In genomic region chr16:87754858-87755257, GRCm38 (mm10) we compare ENCODE assay signal across 9 mouse cellular contexts. TPM values are rescaled to one million over a fixed set of nuclear protein-coding genes. Genes with fewer than 3 reads are reported as not detected.
A peak's percentile ranks its signal among the peaks of the same experiment; 100 is the strongest.
DNase-seq lines count a peak whose midpoint lies in the region; ATAC-seq and TF ChIP-seq lines count a peak whose summit lies in the region.
"Had no signal": no experiment of that assay in that cellular context is flagged by ENCODE, and none has a peak within 500 bp of the region (broad histone marks: within the 10 kb centered on the region; RNA-seq: fewer than 3 reads in every experiment).

No protein-coding gene starts in this region.

- no peak overlapping the region for H3K4me2 ChIP-seq in heart, embryonic 12.5 days
- no peak overlapping the region for H3K4me2 ChIP-seq in lung, embryonic 16.5 days (ENCODE audit: low read depth, low read length)
- H3K4me2 ChIP-seq: limb, embryonic 15.5 days had no signal

- no peak overlapping the region for H3K9ac ChIP-seq in heart, embryonic 12.5 days
- H3K9ac ChIP-seq in ES-E14 (ENCODE audit: insufficient read depth, low read depth, low read length, poor library complexity, severe bottlenecking), result no peak overlapping the region
- H3K9ac ChIP-seq in lung, embryonic 16.5 days (ENCODE audit: low read length), result no peak overlapping the region
- H3K9ac ChIP-seq: limb, embryonic 15.5 days had no signal

- peak; percentile 90 for DNase-seq in heart, adult 11 months
- peak; percentile 60 for DNase-seq in ES-E14 (ENCODE audit: low read depth, low spot score)
- peak; percentile 56 for DNase-seq in c-Kit-positive CD71-positive TER-119-positive erythroid progenitor cells, embryonic 14.5 days (ENCODE audit: low spot score)
- DNase-seq in kidney, postnatal 4 days, result peak; percentile 53 to 57
- peak; percentile 55 to 80 for DNase-seq in spleen, postnatal 10 days (ENCODE audit: low spot score in 2 of 2)

- H3K4me3 ChIP-seq in heart, embryonic 12.5 days, result no peak overlapping the region
- no peak overlapping the region for H3K4me3 ChIP-seq in ES-E14 (ENCODE audit: insufficient read depth in 1 of 2, low read depth in 1 of 2, low read length in 2 of 2, poor library complexity in 1 of 2, severe bottlenecking in 1 of 2)
- no peak overlapping the region for H3K4me3 ChIP-seq in lung, embryonic 16.5 days (ENCODE audit: low read length)
- H3K4me3 ChIP-seq: limb, embryonic 15.5 days had no signal

- H3K9me3 ChIP-seq in heart, embryonic 12.5 days (replicated peaks), result no peaks in the 10 kb centered on the region
- no peaks in the 10 kb centered on the region for H3K9me3 ChIP-seq in ES-E14 (ENCODE audit: control insufficient read depth, insufficient read depth, low read depth, low read length)
- H3K9me3 ChIP-seq in lung, embryonic 16.5 days (ENCODE audit: control insufficient read depth, low read length), result no peaks in the 10 kb centered on the region
- H3K9me3 ChIP-seq: limb, embryonic 15.5 days had no signal

- in situ Hi-C loops in ES-E14 (cut with MboI; ENCODE audit: low sequenced_read_pairs in 2 of 2, unreplicated experiment in 2 of 2), result loop anchor here (10.0 to 25.0 kb wide), 2 partner anchors 240 to 243 kb away; no protein-coding TSS in a partner anchor

- ATAC-seq in heart, embryonic 12.5 days (ENCODE audit: insufficient number of reproducible peaks, low FRiP score), result no peak; the same call in 1 of the 2 replicates
- ATAC-seq in granulocyte monocyte progenitor cell, adult 5-6 weeks (replicated peaks; ENCODE audit: poor library complexity, severe bottlenecking), result peak; percentile 83
- 0 out of 2 replicates have a peak, but pooled peaks have one; percentile 36 for ATAC-seq in lung, embryonic 16.5 days (ENCODE audit: low read depth)

- no peaks in the 10 kb centered on the region for H3K36me3 ChIP-seq in heart, embryonic 12.5 days
- no peaks in the 10 kb centered on the region for H3K36me3 ChIP-seq in ES-E14 (ENCODE audit: control insufficient read depth, insufficient read depth, low read length, poor library complexity, severe bottlenecking)
- no peaks in the 10 kb centered on the region for H3K36me3 ChIP-seq in lung, embryonic 16.5 days (ENCODE audit: control insufficient read depth, insufficient read depth, low read length)
- H3K36me3 ChIP-seq: limb, embryonic 15.5 days had no signal

- H3K27me3 ChIP-seq in heart, embryonic 12.5 days (replicated peaks), result no peaks in the 10 kb centered on the region
- no peaks in the 10 kb centered on the region for H3K27me3 ChIP-seq in lung, embryonic 16.5 days (ENCODE audit: control insufficient read depth, insufficient read depth, low read depth, low read length)
- H3K27me3 ChIP-seq: limb, embryonic 15.5 days had no signal

- no peak overlapping the region for H3K27ac ChIP-seq in heart, embryonic 12.5 days (ENCODE audit: poor library complexity, severe bottlenecking)
- H3K27ac ChIP-seq in ES-E14 (ENCODE audit: insufficient read depth, low read depth, low read length, poor library complexity, severe bottlenecking), result no peak overlapping the region
- no peak overlapping the region for H3K27ac ChIP-seq in lung, embryonic 16.5 days (ENCODE audit: low read length)
- H3K27ac ChIP-seq: limb, embryonic 15.5 days had no signal

- no peaks in the 10 kb centered on the region for H3K4me1 ChIP-seq in heart, embryonic 12.5 days (replicated peaks)
- no peaks in the 10 kb centered on the region for H3K4me1 ChIP-seq in ES-E14 (ENCODE audit: control insufficient read depth in 2 of 2, insufficient read depth in 2 of 2, low read length in 2 of 2, poor library complexity in 1 of 2)
- no peaks in the 10 kb centered on the region for H3K4me1 ChIP-seq in lung, embryonic 16.5 days (replicated peaks; ENCODE audit: control insufficient read depth, insufficient read depth, low read length)
- H3K4me1 ChIP-seq: limb, embryonic 15.5 days had no signal

- WGBS in heart, embryonic 12.5 days, result 52% methylated on average over 9 of the region's 9 CpGs
- 53% methylated on average over 9 of the region's 9 CpGs for WGBS in lung, embryonic 16.5 days

TF ChIP-seq in ES-E14, 5 proteins besides CTCF, POLR2A, EP300 and RAD21:
- TF ChIP-seq CHD2 (IDR thresholded peaks at IDR 0.05; ENCODE audit: low read depth, low read length) (no peak), HCFC1 (IDR thresholded peaks at IDR 0.05; ENCODE audit: borderline replicate concordance, insufficient read depth, low read length) (no peak), ZNF384 (IDR thresholded peaks at IDR 0.05; ENCODE audit: low read depth, low read length) (no peak), ZC3H11A (IDR thresholded peaks at IDR 0.05; ENCODE audit: borderline replicate concordance, low read depth, low read length) (no peak), MAFK (IDR thresholded peaks at IDR 0.05; ENCODE audit: insufficient read depth, low read depth, low read length) (no peak)

RNA-seq across cellular contexts. Expression of gene Bach1, which starts 56.1 kb away (rescaled TPM):
- polyA plus RNA-seq in heart, embryonic 12.5 days (2016; fragmentation: Nextera tagmentation; extraction: Ambion mirVana), result 9.6 and 11.6 TPM in 2 replicates
- 16.9 and 19.5 TPM in 2 replicates for total RNA-seq in ES-E14 (2012; rRNA removed)
- total RNA-seq in granulocyte monocyte progenitor cell, adult 5-6 weeks (2014; fragmentation: Nextera tagmentation), result 15.2 and 20.2 TPM in 2 replicates
- total RNA-seq in granulocyte monocyte progenitor cell, adult 5-6 weeks (2017), result 29.6 and 29.8 TPM in 2 replicates
- 7.8 and 8.8 TPM in 2 replicates for polyA plus RNA-seq in lung, embryonic 16.5 days (2015; fragmentation: Nextera tagmentation; extraction: Ambion mirVana)
